Mouse (Mus musculus) liver, embryonic 13.5 days (tissue): ENCODE results near the gene Tmtc2. TPM values are rescaled to one million over a fixed set of nuclear protein-coding genes. Genes with fewer than 3 reads are reported as not detected.
A peak's percentile ranks its signal among the peaks of the same experiment; 100 is the strongest.

ENCODE experiments used
- ATAC-seq: fragments of 200-750 bp; cut with Nextera tagmentation; 2 replicates; pipeline ENCODE4 v1.8.0; 2017; ENCODE audit warnings: low read depth, mild to moderate bottlenecking, moderate number of reproducible peaks, moderate library complexity
- DNase-seq: peaks from one replicate; pipeline ENCODE4 v3.0.0; 2022
- H3K27ac ChIP-seq: fragments of 300-500 bp; sonication (generic); 2 replicates; pipeline ENCODE4 v1.5.1; 2015; ENCODE audit warnings: moderate library complexity, mild to moderate bottlenecking, inconsistent platforms
- H3K27me3 ChIP-seq: fragments of 300-500 bp; sonication (generic); 2 replicates; pipeline ENCODE4 v1.6.1; 2015; ENCODE audit warnings: mild to moderate bottlenecking, inconsistent platforms
- H3K36me3 ChIP-seq: fragments of 300-500 bp; sonication (generic); 2 replicates; pipeline ENCODE4 v1.6.1; 2015; ENCODE audit warnings: mild to moderate bottlenecking, inconsistent platforms
- H3K4me1 ChIP-seq: fragments of 300-500 bp; sonication (generic); replicated peaks from 2 replicates; pipeline ENCODE4 v1.6.1; 2015; ENCODE audit warnings: inconsistent platforms
- H3K4me2 ChIP-seq: fragments of 300-500 bp; sonication (generic); 2 replicates; pipeline ENCODE4 v1.6.1; 2015; ENCODE audit warnings: inconsistent platforms, mild to moderate bottlenecking, moderate library complexity
- H3K4me3 ChIP-seq: fragments of 300-500 bp; sonication (generic); replicated peaks from 2 replicates; pipeline ENCODE4 v1.5.1; 2015; ENCODE audit warnings: mild to moderate bottlenecking, inconsistent platforms
- H3K9ac ChIP-seq: fragments of 300-500 bp; sonication (generic); 2 replicates; pipeline ENCODE4 v1.6.1; 2015; ENCODE audit warnings: mild to moderate bottlenecking, inconsistent platforms
- H3K9me3 ChIP-seq: fragments of 300-500 bp; sonication (generic); replicated peaks from 2 replicates; pipeline ENCODE4 v1.6.1; 2016; ENCODE audit warnings: inconsistent platforms
- WGBS: fragments of 180-500 bp; shearing (Covaris S2); methylation state at CpG from one replicate; pipeline ENCODE4 v1.1.7; 2015; ENCODE audit not compliant: insufficient replicate concordance; 5-methylcytosine and 5-hydroxymethylcytosine counted together
- polyA plus RNA-seq: library from polyadenylated mRNA; unstranded; fragments of >200 nt; fragmentation: Nextera tagmentation; extraction: Ambion mirVana; gene quantifications from 2 replicates; pipeline ENCODE4 v1.2.1, GENCODE M21; 2015

Tmtc2 gene
- polyA plus RNA-seq, 1 experiment from 2014 or later: 0.58 TPM

DNA sequence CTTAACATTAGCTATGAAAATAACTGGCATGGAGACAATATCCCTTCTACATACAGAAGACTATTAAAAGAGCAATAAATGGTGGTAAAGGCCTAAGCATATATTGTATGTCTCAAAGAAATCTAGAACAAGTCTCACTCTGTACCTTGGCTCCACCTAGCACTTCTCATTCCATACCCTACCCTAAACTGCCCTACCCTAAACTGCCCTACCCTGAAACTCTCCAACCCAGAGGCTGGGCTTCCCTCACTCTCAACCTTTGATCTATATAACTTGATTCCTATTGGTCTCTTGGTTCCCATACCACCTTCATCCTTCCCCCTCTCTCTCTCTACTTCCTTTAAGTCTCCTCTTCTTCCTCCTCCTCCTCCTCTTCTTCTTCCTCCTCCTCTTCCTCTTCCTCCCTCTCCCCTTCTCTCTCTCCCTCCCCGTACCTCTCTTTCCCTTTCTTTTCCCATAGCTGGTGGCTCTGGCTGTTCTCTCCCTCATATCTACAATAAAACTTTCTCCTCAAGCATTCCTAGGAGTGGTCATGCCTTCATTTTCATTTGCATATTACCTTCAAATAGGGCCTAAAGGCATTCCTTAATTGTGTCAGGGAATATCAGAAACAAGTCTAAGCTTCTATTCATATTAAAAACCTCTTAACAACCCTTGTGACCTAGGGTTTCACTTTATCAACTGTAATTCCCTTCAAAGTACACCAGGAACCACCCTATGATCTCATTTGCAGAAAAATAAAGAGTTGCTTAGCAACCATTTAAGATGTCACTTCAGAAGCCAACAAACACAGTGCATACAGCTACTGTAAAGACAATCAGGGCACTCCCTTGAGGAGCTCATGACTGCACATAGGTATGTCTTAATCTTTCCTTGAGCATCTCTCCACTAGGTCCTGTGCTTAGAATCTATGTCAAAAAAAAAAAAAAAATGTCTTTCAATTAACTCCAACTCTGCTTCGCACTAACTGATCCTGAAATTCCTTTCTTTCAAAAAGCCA is 29.9 kb downstream of the Tmtc2 start:
- no peak for DNase-seq
- Histone ChIP-seq H3K9ac (no peak overlapping the region), H3K36me3 (no peaks in the 10 kb centered on the region), H3K9me3 (no peaks in the 10 kb centered on the region), H3K4me1 (no peaks in the 10 kb centered on the region), H3K27me3 (no peaks in the 10 kb centered on the region), H3K4me2 (no peak overlapping the region), H3K27ac (no peak overlapping the region), H3K4me3 (no peak overlapping the region)
- no peak for ATAC-seq
- WGBS: 66% methylated on average over 2 of the region's 2 CpGs

DNA sequence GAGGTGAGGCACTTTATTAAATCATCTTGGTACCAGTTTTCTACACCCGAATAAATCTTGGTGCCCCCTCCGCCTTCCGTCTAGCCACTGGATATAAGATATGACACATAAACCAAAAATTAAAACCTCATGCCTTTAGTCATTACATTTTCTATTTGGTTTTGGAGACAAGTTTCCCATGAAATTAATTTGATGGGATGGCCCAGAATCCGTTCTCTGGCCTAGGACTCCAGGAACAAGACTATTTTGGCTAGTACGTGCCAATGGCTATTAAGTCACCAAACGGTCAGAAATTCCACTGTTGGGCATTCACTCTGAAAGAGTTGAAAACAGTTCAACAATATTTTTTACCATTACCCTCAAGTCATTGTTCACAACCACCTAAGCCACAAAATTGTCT is 32.2 kb downstream of the Tmtc2 start:
- H3K9me3 ChIP-seq: no peaks in the 10 kb centered on the region
- no peaks in the 10 kb centered on the region for H3K4me1 ChIP-seq
- DNase-seq (no peak), ATAC-seq (no peak)
- H3K36me3 ChIP-seq: no peaks in the 10 kb centered on the region
- H3K4me3 ChIP-seq: no peak overlapping the region
- no peak overlapping the region for H3K9ac ChIP-seq
- 82% methylated on average over 6 of the region's 6 CpGs for WGBS
- no peaks in the 10 kb centered on the region for H3K27me3 ChIP-seq
- no peak overlapping the region for H3K27ac ChIP-seq
- no peak overlapping the region for H3K4me2 ChIP-seq

DNA sequence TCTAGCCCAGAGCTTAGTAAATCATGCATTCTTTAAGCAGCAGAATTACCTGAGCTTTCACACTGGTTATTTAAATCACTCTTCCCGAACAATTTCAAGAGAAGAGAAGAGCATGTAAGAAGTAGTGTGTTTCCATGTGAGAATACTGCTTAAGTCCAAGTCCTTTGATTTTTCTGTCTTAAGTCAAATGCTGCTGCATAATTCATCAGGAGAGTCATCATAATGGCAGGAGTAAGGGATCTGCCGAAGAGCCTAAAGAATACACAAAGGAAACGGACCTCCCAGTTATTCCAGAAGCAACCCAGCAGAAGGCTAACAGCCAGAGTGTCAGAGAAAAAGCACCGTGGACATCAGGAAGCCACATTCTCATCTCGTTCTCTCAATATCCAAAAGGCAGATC is 34.6 kb downstream of the Tmtc2 start:
- no peaks in the 10 kb centered on the region for H3K27me3 ChIP-seq
- no peak overlapping the region for H3K4me2 ChIP-seq
- no peak overlapping the region for H3K9ac ChIP-seq
- 70% methylated on average over 5 of the region's 5 CpGs for WGBS
- no peak for ATAC-seq
- no peaks in the 10 kb centered on the region for H3K9me3 ChIP-seq
- DNase-seq: no peak
- H3K4me3 ChIP-seq: no peak overlapping the region
- H3K27ac ChIP-seq: no peak overlapping the region
- no peaks in the 10 kb centered on the region for H3K36me3 ChIP-seq
- no peaks in the 10 kb centered on the region for H3K4me1 ChIP-seq

DNA sequence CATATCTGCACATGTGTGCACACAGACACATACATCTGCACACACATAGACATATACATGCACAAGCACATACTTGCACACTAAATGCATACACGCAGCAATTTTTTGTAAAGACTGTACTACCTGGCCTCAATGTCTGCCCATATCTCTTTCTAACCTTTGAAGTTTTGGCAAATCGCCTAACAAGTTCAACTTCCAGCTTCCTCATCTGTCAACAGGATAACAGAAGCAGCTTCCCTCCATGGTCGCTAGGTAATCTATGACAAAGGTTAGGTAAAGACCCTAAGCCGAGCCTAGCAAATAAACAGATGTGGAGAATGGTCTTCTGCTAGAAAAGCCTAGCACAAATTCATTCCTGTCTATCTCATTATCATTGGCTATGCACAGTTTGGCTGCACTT is 37.3 kb downstream of the Tmtc2 start:
- no peak overlapping the region for H3K27ac ChIP-seq
- H3K9ac ChIP-seq: no peak overlapping the region
- DNase-seq (no peak), ATAC-seq (peak; percentile 26; the same call in 1 of the 2 replicates)
- no peaks in the 10 kb centered on the region for H3K4me1 ChIP-seq
- no peak overlapping the region for H3K4me2 ChIP-seq
- H3K4me3 ChIP-seq: no peak overlapping the region
- no peaks in the 10 kb centered on the region for H3K36me3 ChIP-seq
- no peaks in the 10 kb centered on the region for H3K9me3 ChIP-seq
- WGBS: 51% methylated on average over 4 of the region's 4 CpGs
- no peaks in the 10 kb centered on the region for H3K27me3 ChIP-seq

DNA sequence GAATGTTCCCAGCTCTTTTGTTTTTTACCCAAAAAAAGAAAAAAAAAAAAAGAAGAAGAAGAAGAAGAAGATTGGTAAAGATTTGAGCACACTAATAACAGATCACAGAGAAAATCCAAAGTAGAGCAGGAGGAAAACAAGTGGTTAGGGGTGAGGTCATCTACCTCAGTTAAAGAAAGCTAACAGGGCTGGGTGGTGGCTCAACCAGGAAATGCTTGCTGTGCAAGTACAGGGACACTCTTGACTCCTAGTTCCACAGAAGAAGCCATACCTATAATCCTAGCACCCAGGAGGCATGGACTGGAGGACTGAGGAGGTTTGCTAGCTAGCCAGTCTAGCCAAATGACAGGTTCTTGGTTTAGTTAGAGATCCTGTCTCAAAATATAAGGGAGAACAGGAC is 38.4 kb downstream of the Tmtc2 start:
- no peaks in the 10 kb centered on the region for H3K27me3 ChIP-seq
- no peak overlapping the region for H3K4me2 ChIP-seq
- H3K4me1 ChIP-seq: no peaks in the 10 kb centered on the region
- ATAC-seq: no peak
- no peak overlapping the region for H3K4me3 ChIP-seq
- no peak for DNase-seq
- H3K9me3 ChIP-seq: no peaks in the 10 kb centered on the region
- H3K27ac ChIP-seq: no peak overlapping the region
- no peak overlapping the region for H3K9ac ChIP-seq
- H3K36me3 ChIP-seq: no peaks in the 10 kb centered on the region

- H3K27me3 ChIP-seq: no peaks in the 10 kb centered on the region
- no peaks in the 10 kb centered on the region for H3K4me1 ChIP-seq
- 65% methylated on average over 7 of the region's 7 CpGs for WGBS
- H3K36me3 ChIP-seq: no peaks in the 10 kb centered on the region
- no peak overlapping the region for H3K4me2 ChIP-seq
- ATAC-seq (no peak), DNase-seq (no peak)
- no peak overlapping the region for H3K9ac ChIP-seq
- no peak overlapping the region for H3K27ac ChIP-seq
- no peaks in the 10 kb centered on the region for H3K9me3 ChIP-seq
- no peak overlapping the region for H3K4me3 ChIP-seq
Measured at GRCm38 (mm10) chr10:105532747-105533146, 41.5 kb downstream of the Tmtc2 start.

DNA sequence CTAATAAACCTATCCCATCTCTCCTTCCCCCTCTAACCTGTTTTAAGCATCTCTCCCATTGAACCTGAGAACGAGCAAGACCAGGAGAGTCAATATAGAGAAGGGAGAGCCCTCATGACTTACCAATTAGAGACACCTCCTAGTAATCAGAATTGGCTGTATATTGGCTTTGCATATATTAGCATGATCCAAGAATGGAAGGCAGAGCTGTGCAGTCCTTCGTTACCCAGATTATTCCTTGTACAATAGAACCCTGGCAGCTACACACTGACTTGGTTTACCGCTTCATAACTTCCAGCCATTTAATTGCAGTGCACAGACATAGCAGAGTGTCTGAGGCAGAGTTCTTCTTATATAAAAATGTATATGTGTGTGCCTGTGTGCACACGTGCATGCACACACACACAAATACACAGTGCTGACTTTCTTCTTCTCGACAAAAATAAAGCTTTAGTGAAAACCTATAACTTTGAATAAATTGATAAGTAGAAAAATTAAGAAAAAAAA is 42.2 kb downstream of the Tmtc2 start:
- no peak for DNase-seq
- Histone ChIP-seq H3K27ac (no peak overlapping the region), H3K9ac (no peak overlapping the region), H3K36me3 (no peaks in the 10 kb centered on the region), H3K4me1 (no peaks in the 10 kb centered on the region), H3K9me3 (no peaks in the 10 kb centered on the region), H3K4me2 (no peak overlapping the region), H3K4me3 (no peak overlapping the region), H3K27me3 (no peaks in the 10 kb centered on the region)
- 68% methylated on average over 5 of the region's 5 CpGs for WGBS
- no peak for ATAC-seq

GRCm38 (mm10) chr10:105531080-105531894 is 43.0 kb downstream of the Tmtc2 start:
- no peak overlapping the region for H3K4me2 ChIP-seq
- H3K4me1 ChIP-seq: no peaks in the 10 kb centered on the region
- H3K36me3 ChIP-seq: no peaks in the 10 kb centered on the region
- no peaks in the 10 kb centered on the region for H3K9me3 ChIP-seq
- no peak overlapping the region for H3K4me3 ChIP-seq
- no peak for DNase-seq
- 52% methylated on average over 9 of the region's 9 CpGs for WGBS
- no peak for ATAC-seq
- no peak overlapping the region for H3K27ac ChIP-seq
- H3K9ac ChIP-seq: no peak overlapping the region
- H3K27me3 ChIP-seq: no peaks in the 10 kb centered on the region

GRCm38 (mm10) chr10:105523405-105524088 is 50.7 kb downstream of the Tmtc2 start:
- Histone ChIP-seq H3K4me1 (peaks cover 9% of the 10 kb centered on the region; the same call in 1 of the 2 replicates), H3K27ac (no peak overlapping the region), H3K36me3 (no peaks in the 10 kb centered on the region), H3K27me3 (no peaks in the 10 kb centered on the region), H3K4me2 (no peak overlapping the region), H3K4me3 (no peak overlapping the region), H3K9ac (no peak overlapping the region), H3K9me3 (no peaks in the 10 kb centered on the region)
- DNase-seq (no peak), ATAC-seq (no peak; the same call in 1 of the 2 replicates)
- 18% methylated on average over 8 of the region's 8 CpGs for WGBS

- 55% methylated on average over 7 of the region's 7 CpGs for WGBS
- H3K4me2 ChIP-seq: no peak overlapping the region
Measured at GRCm38 (mm10) chr10:105522431-105522830, 51.8 kb downstream of the Tmtc2 start.

More at GRCm38 (mm10) chr10:105522431-105522830, 51.8 kb downstream of the Tmtc2 start:
- H3K4me3 ChIP-seq: no peak overlapping the region
- H3K27ac ChIP-seq: no peak overlapping the region
- H3K27me3 ChIP-seq: no peaks in the 10 kb centered on the region
- H3K4me1 ChIP-seq: peaks cover 9% of the 10 kb centered on the region; the same call in 1 of the 2 replicates
- no peaks in the 10 kb centered on the region for H3K36me3 ChIP-seq
- H3K9ac ChIP-seq: no peak overlapping the region
- ATAC-seq (no peak), DNase-seq (no peak)
- no peaks in the 10 kb centered on the region for H3K9me3 ChIP-seq
